Mouse (Mus musculus) hematopoietic stem cell, adult 5-6 weeks (primary cell): ENCODE results near the gene Scgb1a1. TPM values are rescaled to one million over a fixed set of nuclear protein-coding genes. Genes with fewer than 3 reads are reported as not detected.

Experiments used
- total RNA-seq: library from RNA; stranded (forward); fragments of 172-1452, 232-1000 nt; gene quantifications from 2 replicates; pipeline ENCODE4 v1.2.3, GENCODE M21; 2017

Gene Scgb1a1
- total RNA-seq, 1 experiment from 2014 or later, result not detected

Other genes with a start within 250 kb of the Scgb1a1 start
- gene Gng3, start 248.8 kb downstream of the Scgb1a1 start, total RNA-seq, result 0.38 TPM in 1 of 2 replicates, not detected in the other
- gene Lrrn4cl, start 237.2 kb downstream of the Scgb1a1 start, total RNA-seq, result not detected in 2 replicates
- gene Ubxn1, start 216.5 kb downstream of the Scgb1a1 start, total RNA-seq, result 174 and 180 TPM in 2 replicates
- gene Uqcc3, start 207.0 kb downstream of the Scgb1a1 start, total RNA-seq, result 117 and 118 TPM in 2 replicates
- 5.8 and 26.3 TPM in 2 replicates for gene Lbhd1, start 204.2 kb downstream of the Scgb1a1 start, total RNA-seq
- not detected in 2 replicates for gene Gm49403, start 204.0 kb downstream of the Scgb1a1 start, total RNA-seq
- gene 1810009A15Rik, start 199.1 kb downstream of the Scgb1a1 start, total RNA-seq, result 43.8 and 69.3 TPM in 2 replicates
- gene Gm49416, start 199.0 kb downstream of the Scgb1a1 start, total RNA-seq, result not detected in 2 replicates
- gene Ints5, start 195.0 kb downstream of the Scgb1a1 start, total RNA-seq, result 10.9 and 13.2 TPM in 2 replicates
- gene Ganab, start 189.9 kb downstream of the Scgb1a1 start, total RNA-seq, result 70.1 and 70.6 TPM in 2 replicates
- gene B3gat3, start 167.6 kb downstream of the Scgb1a1 start, total RNA-seq, result 17.2 and 26.8 TPM in 2 replicates
- 2.1 and 3.1 TPM in 2 replicates for gene Rom1, start 158.6 kb downstream of the Scgb1a1 start, total RNA-seq
- 25.4 and 27.2 TPM in 2 replicates for gene Eml3, start 158.4 kb downstream of the Scgb1a1 start, total RNA-seq
- 148 and 167 TPM in 2 replicates for gene Mta2, start 146.1 kb downstream of the Scgb1a1 start, total RNA-seq
- 23.2 and 25.3 TPM in 2 replicates for gene Tut1, start 134.1 kb downstream of the Scgb1a1 start, total RNA-seq
- gene Eef1g, start 120.9 kb downstream of the Scgb1a1 start, total RNA-seq, result 700 and 731 TPM in 2 replicates
- gene Ahnak, start 98.7 kb downstream of the Scgb1a1 start, total RNA-seq, result 28.0 and 41.8 TPM in 2 replicates
- gene Asrgl1, start 47.7 kb upstream of the Scgb1a1 start, total RNA-seq, result 35.4 TPM in 2 replicates